Mouse (Mus musculus): ENCODE results near the gene Akap2.

Akap2 gene

DNA sequence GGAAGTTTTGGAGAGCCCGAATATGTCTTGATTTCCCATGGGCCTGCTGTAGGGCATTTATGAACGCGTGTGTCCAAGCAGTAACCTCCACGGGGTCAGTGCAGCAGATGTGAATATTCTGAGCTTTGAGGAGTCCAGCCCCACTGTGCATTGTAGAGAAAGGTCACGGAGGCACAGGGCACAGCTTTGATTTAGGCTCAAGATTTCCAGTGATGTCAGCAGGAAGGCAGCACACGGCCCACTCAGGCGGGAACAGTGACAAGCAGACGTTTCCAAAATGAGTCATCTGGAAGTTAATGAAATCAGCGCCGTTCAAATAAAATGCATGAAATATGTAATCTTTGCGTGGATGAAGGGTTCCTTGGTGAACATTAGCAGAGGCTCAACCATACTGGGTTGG is 40.5 kb downstream of the Akap2 start:
- peak; percentile 57 for DNase-seq (ENCODE audit: low spot score)

DNA sequence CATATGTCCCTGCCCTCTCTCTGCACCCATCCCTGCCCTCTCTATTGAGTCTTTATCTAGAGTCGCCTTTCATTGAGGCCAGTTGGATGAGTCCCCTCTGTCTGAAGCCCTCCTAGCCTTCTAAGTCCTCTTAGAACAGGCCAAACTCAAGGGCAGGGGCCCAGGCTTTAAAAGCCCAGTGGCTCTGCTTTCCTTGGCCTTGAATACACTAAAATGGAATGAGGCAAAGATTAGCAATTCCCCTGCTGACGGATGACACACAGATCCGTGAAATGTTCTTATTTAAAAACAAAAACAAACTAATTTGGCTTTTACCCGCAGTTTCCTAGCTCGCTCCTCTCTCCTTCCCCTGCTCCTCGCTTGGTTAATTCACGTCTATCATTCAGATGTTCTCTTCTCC is 45.0 kb downstream of the Akap2 start:
- DNase-seq (ENCODE audit: low spot score): no peak

DNA sequence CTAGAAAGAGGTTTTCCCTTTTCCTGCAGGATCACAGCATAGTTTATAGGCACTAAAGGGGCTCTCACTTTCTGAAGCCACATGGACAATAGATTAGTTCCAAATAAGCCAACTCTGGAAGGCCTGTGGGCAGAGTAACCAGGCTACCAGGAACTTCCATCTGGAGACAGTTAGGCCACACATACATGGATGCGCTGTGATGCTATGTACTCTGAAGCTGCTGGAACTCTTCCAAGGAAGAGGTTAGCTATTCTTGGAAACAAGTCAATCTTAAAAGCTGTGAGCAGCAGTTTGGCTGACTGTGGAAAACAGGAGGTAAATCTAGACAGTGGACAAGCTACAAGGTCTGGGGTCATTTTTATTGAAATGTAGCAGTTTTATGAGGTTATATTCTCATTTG is 46.9 kb downstream of the Akap2 start:
- no peak for DNase-seq (ENCODE audit: low spot score)

DNA sequence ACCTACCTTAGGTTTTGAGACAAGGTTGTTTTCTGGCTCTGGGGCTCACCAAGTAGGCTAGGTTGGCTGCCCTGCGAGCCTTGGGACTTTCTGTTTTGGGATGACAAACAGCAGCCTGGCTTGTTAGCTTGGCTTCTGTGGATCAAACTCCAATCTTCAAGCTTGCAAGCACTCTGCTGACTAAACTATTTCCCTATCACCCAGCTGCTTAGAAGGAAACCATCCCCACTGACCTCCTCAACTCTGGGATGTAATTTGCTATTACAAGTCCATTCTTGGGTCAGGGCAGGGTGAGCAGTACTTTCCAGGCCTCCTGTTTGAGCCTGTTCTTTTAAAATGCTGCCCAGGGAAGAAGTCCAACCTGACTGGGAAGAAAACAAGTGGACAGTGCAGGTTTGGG is 47.5 kb downstream of the Akap2 start:
- no peak for DNase-seq (ENCODE audit: low spot score)

DNA sequence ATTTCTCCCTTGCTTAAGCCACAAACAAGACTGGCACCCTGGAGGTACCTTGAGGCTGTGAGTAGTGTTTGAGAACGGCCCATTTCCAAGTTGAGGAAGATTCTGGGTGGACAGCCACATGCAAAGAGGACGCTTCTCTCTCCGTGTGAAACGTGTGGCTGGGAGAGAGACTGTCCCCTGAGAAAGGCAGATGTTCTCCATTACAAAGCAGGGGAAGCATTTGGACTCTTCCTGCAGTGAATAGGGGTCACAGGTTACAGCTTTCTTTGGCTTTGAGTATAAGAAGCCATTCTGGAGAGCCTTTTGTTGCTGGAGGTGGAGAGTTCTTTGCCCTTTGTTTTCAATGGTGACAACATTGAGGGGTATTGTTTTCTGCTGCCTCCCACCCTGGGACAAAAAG is 48.3 kb downstream of the Akap2 start:
- peak; percentile 83 for DNase-seq (ENCODE audit: low spot score)

DNA sequence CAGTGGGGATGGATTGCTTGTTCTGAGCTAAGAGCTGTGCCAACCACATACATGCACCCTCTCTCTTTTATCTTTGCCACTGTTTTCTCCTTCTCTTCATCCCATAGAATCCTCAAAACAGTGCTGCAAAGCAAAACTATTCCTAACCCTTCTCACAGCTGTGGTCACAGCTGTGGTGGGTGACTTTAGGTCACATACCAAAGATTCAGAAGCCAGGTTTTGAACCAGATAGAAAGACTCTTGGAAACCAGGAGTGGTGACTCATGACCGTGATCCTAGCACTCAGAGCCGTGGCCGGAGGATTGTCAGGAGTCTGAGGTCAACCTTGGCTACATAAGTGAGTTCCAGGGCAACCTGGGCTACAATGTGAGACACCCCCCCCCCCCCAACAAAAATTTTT is 51.5 kb downstream of the Akap2 start:
- peak; percentile 33 for DNase-seq (ENCODE audit: low spot score)

GRCm38 (mm10) chr4:57770185-57770823 is 52.8 kb downstream of the Akap2 start:
- DNase-seq (ENCODE audit: low spot score): no peak

DNA sequence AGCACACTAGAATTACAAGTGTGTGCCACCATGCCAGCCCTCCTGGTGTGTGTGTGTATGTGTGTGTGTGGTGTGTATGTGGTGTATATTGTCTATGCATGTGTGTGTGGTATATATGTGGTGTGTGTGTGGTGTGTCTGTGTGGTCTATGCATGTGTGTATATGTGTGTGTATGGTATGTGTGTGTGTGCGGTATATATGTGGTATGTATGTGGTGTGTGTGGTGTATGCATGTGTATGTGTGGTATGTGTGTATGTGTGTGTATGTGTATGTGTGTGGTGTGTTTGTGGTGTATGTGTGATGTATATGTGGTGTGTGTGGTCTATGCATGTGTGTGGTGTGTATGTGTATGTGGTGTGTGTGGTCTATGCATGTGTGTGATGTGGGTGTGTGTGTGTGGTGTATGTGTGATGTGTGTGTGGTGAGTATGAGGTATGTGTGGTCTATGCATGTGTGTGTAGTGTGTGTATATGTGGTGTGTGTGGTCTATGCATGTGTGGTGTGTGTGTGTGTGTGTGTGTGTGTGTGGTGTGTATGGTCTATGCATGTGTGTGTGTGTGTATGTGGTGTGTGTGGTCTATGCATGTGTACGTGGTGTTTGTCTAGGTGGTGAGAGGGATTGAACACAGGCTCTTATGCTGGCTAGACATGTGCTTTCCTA is 54.2 kb downstream of the Akap2 start:
- no peak for DNase-seq (ENCODE audit: low spot score)

DNA sequence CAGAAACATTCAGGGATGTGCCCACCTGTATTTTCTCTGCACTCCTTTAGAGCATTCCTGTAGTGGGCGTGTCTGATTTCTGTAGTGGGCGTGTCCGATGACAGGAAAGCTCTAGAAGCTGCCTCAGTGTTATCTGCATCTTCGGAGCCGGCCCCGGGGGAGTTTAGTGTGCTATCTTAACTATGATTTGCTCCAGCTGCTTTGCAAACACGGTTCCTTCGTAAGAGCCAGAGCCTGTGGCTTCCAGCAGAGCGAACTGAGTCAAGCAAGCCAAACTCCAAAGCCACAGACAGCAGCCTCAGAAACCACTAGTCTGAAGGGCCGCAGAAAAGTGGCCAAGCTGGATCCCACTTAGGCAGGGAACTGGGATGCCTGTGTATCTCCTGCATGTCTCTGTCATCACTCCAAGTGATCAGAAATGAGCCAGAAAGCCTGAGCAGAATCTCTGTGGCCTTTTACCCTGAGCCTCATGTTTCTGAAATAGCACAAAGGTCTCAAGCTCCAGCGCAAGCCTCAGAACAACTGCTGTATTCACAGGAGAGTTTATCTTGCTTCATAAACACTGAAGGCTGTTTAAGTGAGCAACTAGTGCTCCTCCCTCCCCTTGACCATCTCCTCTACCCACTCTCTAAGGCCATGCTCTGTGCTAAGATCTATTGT is 55.5 kb downstream of the Akap2 start:
- no peak for DNase-seq (ENCODE audit: low spot score)

- DNase-seq (ENCODE audit: low spot score): no peak
Observed at GRCm38 (mm10) chr4:57774517-57774916, 57.1 kb downstream of the Akap2 start.

DNA sequence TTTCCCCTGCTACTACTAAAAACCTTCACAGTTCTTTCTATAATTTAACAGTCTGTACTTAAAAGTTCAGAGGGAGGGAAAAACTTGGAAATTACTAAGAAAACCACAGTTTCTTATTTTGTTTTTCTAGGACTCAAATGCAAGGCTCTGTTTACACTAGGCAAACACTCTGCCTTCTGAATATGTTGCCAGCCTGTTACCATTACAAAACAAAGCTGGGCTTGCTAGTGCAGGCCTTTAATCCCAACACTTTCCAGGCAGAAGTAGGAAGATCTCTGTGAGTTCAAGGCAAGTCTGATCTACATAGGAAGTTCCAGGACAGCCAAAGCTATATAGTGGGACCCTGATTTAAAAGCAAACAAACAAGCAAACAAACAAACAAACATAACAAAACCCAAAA is 58.1 kb downstream of the Akap2 start:
- no peak for DNase-seq (ENCODE audit: low spot score)

GRCm38 (mm10) chr4:57780403-57780802 is 62.9 kb downstream of the Akap2 start:
- no peak for DNase-seq (ENCODE audit: low spot score)

GRCm38 (mm10) chr4:57780833-57781641 is 63.6 kb downstream of the Akap2 start:
- peak; percentile 64 for DNase-seq (ENCODE audit: low spot score)

DNA sequence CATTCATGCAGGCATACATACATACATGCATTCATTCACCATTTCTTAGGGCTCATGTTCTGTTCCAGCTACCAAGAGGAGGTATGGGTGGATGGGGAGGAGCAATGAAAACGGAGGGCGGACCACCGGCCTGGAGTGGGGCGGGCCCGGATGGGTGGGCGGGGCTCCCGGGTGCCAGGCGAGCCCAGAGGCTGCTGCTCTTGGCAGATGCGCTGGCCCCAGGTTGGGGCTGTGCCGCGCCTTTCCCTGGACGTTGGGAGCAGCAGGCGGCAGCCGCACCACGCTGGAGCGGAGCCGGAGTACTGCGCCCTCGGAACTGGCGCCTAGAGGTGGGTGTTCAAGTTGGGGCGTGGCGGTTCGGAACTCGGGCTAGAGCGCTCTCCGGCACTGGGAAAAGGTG is 64.5 kb downstream of the Akap2 start:
- peak; percentile 75 for DNase-seq (ENCODE audit: low spot score)

DNA sequence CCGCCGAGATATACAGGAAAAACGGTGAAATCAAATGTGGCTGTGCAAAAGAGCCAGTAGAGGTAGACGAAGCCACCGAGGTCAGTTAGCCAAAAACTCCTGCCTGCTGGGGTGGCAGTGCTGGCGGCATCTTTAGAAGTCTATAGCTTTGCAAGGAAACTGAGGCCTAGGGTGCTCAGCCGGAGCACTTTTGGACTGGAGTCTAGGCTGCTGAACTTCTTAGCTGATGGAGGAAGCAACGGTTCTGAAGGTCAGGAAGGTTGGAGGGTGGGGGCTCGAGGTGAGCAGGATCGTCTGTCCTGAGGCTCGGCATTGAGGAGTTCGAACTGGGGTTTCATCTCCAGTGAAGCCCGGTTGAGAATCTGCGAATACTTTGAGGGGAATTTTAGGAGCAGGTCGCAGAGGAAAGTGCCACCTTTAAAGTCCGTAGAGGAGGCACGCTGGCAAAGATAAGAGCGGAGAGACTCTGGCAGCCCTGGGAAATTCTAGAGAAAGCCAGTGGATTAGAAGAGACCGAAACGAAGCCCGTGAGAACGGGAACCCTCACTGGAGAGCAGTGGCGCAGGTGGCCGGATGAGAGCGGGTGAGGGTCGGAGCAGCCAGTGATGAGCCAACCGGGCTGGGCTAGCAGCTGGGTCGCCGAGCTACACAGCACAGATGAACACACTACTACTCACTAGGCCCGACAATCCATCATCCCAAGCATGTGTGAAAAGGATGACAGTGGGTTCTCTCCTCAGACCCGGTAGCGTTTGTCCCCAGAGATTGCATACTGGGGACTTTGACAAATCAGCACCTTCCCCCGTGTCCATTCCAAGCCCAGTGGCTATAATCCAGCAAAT is 65.3 kb downstream of the Akap2 start:
- DNase-seq (ENCODE audit: low spot score): peak; percentile 63

- no peak for DNase-seq (ENCODE audit: low spot score)
Observed at GRCm38 (mm10) chr4:57783391-57783770, 65.9 kb downstream of the Akap2 start.

- DNase-seq (ENCODE audit: low spot score): no peak
Observed at GRCm38 (mm10) chr4:57783853-57784600, 66.6 kb downstream of the Akap2 start.

DNA sequence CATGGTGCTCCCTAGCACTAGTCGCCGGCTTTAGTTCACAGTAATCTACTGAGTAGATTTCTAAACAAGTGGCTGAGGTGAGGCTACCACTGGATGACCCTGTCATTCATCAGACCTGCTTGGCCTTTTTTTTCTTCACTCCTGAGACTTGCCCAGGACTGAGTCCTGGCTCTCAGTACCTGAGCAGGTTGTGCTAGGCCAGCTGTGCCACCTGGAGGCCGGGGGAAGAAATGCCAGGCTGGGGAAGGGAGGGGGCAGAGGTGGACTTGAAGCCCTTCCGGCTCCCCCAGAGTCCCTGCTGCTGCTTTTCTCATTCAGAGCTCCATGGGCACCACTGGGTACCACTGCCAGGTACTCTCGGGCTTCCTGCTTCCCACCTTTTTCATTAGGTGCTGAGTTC is 71.3 kb downstream of the Akap2 start:
- no peak for DNase-seq (ENCODE audit: low spot score)

DNA sequence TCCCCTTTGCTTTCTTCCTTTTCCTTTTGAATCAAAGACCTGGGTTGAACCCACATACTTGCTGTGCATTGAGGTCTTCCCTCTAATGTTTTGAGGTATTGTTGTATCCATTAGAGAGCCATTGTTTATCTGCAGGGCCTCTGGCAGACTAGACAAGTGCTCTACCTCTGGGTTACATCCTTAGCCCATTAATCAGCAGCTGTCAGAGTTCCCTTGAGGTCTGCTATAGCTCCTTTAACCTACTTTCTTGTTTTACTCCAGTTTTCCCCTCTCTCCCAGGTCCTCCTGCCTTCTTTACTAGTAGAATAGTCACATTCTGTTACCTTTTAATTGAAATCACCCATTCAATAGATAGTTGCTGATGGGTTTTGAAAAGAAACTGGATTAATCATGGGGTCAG is 71.7 kb downstream of the Akap2 start:
- no peak for DNase-seq (ENCODE audit: low spot score)

- DNase-seq (ENCODE audit: low spot score): no peak
Observed at GRCm38 (mm10) chr4:57793989-57794388, 76.5 kb downstream of the Akap2 start.

- DNase-seq (ENCODE audit: low spot score): no peak
Observed at GRCm38 (mm10) chr4:57794547-57794946, 77.1 kb downstream of the Akap2 start.

Measured in embryo, embryonic 10 days (tissue).